Mouse (Mus musculus) frontal cortex, postnatal 10 days (tissue): ENCODE measurements around the gene Tsr2.
A peak's percentile ranks its signal among the peaks of the same experiment; 100 is the strongest.

Experiments
- DNase-seq, 2 experiments: peaks; one replicate each; pipeline ENCODE4 v3.0.0; 2022; ENCODE audit warnings: low spot score in 2 of 2, mixed read lengths in 1 of 2

Tsr2 gene

GRCm38 (mm10) chrX:151096171-151097058 lies at the start of gene Tsr2:
Gene Tsr2 (minus strand): TSS chrX:151096543.
- DNase-seq = peak; percentile 54 to 75

- no peak for DNase-seq
Measured at GRCm38 (mm10) chrX:151132785-151133184, 36.4 kb upstream of the Tsr2 start.

- DNase-seq = no peak
Measured at GRCm38 (mm10) chrX:151130493-151130892, 34.1 kb upstream of the Tsr2 start.

DNA sequence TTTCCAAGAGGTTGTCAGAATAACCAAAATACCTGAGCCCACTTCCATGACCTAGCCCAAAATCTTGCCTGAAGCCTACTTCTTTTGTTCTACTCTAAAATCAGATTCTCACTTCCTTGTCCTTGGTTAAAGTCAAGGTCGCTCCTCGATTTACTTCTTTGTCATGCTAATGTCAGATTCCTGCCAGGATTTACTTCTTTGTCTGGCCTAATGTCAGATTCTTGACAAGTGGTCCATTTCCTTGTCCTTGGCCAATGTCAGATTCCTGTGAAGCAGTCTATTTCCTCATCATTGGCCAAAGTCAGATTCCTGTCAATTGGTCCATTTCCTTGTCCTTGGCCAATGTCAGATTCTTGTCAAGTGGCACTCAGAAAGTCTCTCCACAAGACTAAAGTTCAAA lies 27.6 kb upstream of the Tsr2 start:
- no peak for DNase-seq

DNA sequence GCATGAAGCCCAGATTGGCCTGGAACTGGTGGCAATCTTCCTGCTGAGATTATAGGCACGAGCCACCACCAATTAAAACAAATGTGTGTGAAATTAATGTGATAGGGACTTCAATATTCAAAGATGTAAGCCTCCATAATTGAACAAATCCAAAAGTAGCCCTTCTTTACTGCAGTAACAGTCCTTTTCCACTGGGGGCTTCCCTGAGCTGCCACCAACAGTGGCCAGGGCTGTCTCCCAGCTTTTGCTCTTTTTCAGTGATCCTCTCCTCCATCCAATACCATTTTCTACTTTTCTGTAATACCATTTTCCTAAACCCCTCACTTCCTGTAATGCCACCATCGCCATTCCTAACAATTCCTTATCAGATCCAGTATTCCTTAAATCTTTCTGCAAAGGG lies 21.1 kb upstream of the Tsr2 start:
- no peak for DNase-seq

DNA sequence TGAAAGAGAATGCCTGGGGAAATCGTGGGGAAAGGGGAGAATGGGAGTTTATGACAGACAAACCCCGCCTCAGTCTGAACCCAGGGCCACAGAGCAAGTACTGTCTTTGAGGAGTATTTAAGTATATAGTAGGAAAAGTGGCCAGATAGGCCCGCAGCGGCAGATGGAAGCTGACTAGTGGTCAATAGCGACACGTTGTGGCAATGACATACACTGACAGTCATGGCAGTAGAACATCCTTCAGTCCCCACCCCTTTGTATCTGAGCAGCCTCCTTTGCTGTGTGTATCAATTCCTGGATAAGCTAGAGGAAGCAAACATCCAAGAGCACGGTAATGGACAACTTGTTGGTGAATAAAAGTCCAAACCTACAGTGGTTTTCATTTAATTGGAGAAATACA lies 20.5 kb upstream of the Tsr2 start:
- no peak for DNase-seq

DNA sequence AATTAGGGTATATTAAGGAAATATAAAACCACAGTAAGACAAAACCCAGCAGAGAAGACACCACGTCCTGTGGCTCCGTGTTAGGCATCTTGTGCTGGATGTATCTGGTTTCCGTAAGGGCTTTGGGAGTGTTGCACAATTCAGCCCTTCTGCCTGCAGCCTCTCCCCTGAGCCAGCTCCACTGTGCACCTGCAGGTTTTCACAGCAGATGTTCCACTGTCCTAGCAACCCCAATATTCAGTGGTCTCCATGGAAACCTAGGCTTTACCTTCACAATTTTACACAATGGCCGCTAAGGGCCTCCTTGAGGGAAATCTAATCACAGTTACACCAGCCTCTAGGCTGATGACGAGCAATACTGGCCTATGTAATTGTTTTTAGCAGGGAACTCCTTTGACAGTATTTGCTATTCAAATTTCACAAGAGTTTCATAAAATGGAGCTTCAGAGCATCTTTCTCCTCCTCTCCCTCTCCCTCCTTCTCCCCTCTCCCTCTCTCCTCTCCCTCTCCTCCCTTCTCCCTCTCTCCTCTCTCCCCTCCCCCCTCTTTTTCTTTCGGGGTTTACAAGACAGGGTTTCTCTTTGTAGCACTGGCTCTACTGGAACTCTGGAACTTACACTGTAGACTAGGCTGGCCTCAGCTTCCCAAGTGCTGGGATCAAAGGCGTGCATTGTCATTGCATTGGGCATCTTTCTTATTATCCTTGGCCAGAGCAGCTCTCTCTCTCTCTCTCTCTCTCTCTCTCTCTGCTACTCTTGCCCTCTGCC lies 11.1 kb upstream of the Tsr2 start:
- DNase-seq = no peak

GRCm38 (mm10) chrX:151087418-151087817 lies 8.9 kb downstream of the Tsr2 start:
- DNase-seq = no peak

DNA sequence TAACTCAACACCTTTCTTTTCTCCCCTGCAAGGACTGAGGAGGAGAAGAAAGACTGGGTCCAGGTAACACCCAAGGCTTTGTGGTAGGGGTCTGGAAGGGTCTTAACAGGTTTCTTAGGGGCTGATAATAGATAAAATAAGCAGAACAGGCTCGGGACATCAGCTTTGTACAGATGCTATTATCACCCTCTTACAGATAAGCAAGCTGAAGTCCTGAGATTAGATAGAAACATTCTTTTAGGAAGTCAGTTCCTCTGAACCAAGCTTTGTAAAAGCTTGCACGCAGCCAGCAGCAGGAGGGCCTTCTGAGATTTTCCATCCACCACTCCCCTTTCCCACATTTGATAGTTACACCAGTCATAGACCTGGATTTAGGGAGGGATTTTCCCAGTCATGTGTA lies 10.7 kb downstream of the Tsr2 start:
- no peak for DNase-seq

DNA sequence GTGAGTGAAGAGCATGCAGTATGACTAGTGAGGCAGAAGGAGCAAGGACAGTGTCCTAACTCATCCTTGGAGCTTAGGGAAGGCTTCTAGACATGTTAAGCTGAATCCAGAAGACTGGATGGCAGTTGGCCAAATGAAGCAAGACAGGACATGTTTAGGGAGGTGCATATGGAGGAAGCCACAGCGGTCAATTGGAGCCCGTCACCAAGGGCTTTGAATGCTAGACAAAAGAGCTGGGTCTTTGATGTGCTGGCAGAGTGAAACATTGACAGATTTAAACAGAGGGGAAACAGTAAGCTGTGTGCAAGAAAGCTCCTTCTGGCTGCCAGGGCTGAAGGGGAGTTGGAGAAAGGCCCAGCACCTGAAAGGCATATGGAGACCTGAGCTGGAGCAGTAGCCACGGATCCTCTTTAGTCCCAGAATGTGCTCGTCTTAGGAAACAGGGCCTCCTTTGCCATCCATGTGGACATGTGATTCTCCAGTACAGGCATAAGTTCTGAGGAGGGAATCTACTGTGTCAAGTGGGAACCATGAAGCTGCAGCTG lies 19.3 kb downstream of the Tsr2 start:
- DNase-seq = no peak

DNA sequence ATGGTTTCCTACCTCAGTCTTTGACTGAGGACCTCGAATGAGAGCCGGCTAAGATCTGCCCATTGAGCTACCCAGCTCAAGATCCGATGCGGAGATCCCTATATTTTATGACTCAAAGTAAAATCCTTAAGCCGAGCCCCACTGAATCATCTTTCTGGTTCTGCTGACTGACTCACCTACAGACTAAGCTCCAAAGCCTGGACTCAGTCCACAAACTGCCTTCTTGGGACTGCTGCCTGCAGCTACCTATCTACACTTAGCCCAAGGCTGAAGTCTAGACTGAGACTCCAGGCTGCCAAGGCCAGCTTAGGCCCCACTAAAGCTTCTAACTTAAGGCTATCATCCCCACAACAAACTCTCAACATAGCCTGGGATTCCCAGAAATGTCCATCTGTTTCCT lies 20.3 kb downstream of the Tsr2 start:
- no peak for DNase-seq

DNA sequence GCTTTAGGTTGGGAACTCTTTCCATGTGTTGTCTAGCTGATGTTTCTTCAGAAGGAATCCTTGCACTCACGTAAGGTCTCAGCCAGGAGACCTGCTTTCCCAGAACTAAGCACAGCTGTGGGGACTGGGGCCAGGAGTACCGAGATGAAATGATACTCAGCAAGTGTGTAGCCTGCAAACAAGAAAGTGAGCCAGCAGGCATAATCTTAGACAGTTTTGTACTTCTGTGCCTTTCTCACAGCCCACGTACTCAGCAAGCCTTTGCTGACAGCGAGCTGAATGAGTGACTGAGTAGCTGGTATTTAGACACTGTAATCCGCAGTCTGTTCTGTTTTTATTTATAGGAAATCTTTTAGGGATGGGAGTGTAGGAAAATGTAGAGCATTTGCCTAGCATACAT lies 28.5 kb downstream of the Tsr2 start:
- DNase-seq = no peak

DNA sequence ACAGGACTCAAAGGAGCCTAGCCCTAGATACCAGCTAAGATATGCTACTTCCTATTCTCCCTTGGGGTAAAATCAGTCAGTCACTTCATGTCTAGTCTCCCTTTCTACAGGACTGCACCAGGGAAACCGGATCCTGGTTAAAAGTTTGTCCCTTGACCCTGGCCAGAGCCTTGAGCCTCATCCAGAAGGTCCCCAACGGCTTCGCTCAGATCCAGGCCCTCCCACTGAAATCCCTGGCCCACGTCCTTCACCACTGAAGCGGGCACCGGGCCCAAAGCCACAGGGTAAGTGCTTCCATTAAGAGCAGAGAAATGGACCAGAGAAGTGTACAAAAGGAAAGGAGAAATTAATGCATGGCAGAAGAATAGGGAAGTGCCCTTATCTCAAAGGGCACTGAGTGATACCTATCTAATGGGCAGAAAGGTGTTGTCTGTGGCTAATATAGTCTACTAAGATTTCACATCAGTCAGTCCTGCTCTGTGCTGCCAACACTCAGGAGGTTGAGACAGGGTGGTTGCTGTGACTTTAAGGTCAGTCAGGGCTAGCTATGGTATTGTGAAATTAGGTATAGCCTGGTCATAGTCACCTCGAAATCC lies 30.2 kb downstream of the Tsr2 start:
- no peak for DNase-seq

DNA sequence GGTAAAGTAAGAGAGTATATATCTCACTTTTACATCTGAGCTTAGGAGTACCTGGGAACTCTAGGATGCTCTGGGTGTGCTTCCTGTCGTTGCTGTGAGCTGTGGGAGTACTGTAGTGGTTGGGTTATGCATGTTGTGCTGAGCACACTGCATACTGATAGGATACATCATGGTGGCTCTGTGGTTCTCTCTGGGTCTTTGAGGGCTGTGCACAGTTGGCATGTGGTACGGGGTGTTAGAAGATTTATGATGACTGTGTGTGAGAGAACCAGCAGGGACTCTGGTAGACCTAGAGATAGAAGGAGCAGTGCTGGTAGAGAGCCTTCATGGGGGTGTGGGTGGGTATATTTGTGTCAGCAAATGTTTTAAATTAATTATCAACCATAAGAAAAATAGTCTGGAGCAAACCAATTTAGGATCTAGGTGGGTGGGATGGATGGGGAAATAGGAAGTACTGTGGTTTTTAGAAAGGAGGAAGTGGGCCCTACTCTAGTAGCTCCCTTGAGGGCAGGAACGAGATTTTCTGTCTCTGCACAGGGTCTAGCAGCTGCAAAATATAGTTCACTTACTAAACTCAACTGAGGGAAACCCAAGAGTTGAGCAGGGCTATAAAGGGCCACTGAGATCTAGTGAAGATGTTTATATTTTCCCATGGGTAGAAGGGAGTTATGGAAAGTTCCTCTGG lies 34.6 kb downstream of the Tsr2 start:
- DNase-seq = no peak

- no peak for DNase-seq
Measured at GRCm38 (mm10) chrX:151059346-151059745, 37.0 kb downstream of the Tsr2 start.

DNA sequence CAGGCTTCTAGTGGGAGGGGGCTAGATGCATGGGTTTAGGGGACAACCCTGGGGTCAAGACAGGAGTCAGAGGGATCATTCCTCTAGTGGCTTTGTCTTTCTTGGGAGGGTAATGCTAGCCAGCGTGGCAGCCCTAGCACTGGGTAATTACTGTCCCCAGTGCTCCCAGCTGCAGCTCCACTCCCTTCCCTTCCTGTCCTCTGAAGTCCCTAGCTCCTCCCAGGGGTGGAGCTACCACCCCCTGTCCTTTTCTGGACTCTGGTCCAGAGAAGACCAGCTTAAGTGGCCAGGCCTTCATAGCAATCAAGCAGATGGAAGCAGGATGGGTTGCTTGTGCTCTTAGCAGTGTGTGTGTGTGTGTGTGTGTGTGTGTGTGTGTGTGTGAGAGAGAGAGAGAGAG lies 40.8 kb downstream of the Tsr2 start:
- DNase-seq = no peak

- no peak for DNase-seq
Measured at GRCm38 (mm10) chrX:151054489-151054888, 41.9 kb downstream of the Tsr2 start.

DNA sequence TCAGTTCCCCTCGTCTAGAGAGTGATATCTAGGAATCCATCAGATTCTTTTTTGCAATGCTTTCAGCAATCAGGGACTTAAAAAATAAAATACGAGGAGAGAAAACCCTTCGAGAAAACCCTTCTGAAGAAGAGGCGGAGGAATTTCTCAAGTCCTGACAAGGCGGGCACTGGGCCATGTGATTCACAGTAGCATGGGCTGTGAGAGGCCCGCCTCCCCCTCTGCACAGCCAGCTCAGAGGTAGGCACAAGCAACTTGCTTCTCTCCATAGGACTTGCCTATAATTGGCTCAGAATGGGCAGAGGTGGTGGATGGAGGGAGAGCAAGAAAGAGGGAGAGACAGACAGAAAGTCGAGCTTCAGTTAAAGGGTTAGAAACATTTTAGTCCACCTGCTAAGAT lies 46.0 kb downstream of the Tsr2 start:
- no peak for DNase-seq

GRCm38 (mm10) chrX:151049661-151050215 lies 46.6 kb downstream of the Tsr2 start:
- DNase-seq = no peak

DNA sequence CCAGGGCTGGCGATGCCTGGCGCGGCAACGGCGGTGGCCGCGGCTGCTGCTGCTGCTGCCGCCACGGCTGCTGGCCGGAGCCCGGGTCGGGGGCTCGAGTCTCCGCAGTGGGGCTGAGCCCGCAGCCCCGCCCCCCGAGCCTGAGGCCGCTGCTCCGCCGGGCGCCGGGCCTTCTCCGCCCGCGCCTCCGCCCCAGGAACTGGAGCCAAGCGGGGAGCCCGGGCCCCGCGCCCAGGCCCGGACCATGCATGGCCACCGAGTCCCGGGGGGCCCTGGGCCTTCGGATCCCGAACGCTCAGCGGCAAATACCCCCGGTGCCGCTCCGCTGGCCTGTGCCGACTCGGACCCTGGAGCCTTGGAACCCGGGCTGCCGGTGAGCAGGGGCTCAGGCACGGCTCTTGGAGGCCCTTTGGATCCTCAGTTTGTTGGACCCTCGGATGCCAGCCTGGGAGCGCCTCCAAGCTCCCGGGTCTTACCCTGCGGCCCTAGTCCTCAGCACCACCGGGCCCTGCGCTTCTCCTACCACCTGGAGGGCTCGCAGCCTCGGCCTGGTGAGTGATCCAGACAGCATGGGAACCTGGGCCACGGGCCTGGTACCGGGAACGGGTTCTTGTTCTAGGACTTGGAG lies 48.8 kb downstream of the Tsr2 start:
- peak in 1 of 2 experiments; percentile 29 for DNase-seq
